Mouse (Mus musculus): ENCODE results near the gene Sipa1l1.

DNA sequence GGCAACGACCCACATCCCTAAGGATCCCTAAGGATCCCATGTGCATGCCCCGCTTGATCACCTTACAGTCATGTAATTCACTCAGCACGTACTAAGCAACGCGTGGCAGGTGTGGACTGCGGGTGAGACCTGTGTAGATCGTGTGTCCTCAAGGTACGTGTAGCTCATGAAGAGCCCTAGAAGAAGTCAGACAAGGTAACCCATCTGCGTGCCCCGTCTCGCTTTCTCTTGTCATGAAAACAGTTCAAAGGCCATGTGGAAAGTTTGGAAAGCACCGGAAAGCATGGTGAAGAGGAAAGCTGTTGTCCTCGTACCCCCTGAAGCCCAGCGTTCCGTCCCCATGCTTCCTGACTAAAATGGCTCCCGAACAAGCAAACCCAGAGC lies 21.5 kb downstream of the Sipa1l1 start:
- TF ChIP-seq CTCF (IDR thresholded peaks at IDR 0.05; ENCODE audit: low read depth, low read length) (no peak), POLR2A (IDR thresholded peaks at IDR 0.05; ENCODE audit: borderline replicate concordance, low read depth, low read length) (no peak)

All from bone marrow macrophage, adult 2 months (primary cell).